Mouse (Mus musculus) kidney, embryonic 14.5 days (tissue): ENCODE measurements around the gene Nbas. TPM values are rescaled to one million over a fixed set of nuclear protein-coding genes. Genes with fewer than 3 reads are reported as not detected.

ENCODE experiments used
- ATAC-seq: fragments of 200-750 bp; cut with Nextera tagmentation; 2 replicates; pipeline ENCODE4 v1.8.0; 2017; ENCODE audit warnings: moderate number of reproducible peaks, mild to moderate bottlenecking, moderate TSS enrichment, moderate library complexity; ENCODE audit not compliant: low FRiP score, low TSS enrichment
- H3K27ac ChIP-seq: fragments of 300-500 bp; sonication (generic); 2 replicates; pipeline ENCODE4 v1.5.1; 2014; ENCODE audit warnings: low read depth, mild to moderate bottlenecking, low read length, moderate library complexity, mixed read lengths
- H3K27me3 ChIP-seq: fragments of 300-500 bp; sonication (generic); 2 replicates; pipeline ENCODE4 v1.6.1; 2014; ENCODE audit warnings: mild to moderate bottlenecking, low read length; ENCODE audit not compliant: control insufficient read depth, insufficient read depth
- H3K36me3 ChIP-seq: fragments of 300-500 bp; sonication (generic); 2 replicates; pipeline ENCODE4 v1.6.1; 2014; ENCODE audit warnings: low read length, mixed read lengths; ENCODE audit not compliant: control insufficient read depth, insufficient read depth
- H3K4me1 ChIP-seq: fragments of 300-500 bp; sonication (generic); 2 replicates; pipeline ENCODE4 v1.6.1; 2014; ENCODE audit warnings: low read length, mixed read lengths; ENCODE audit not compliant: control insufficient read depth, insufficient read depth
- H3K4me2 ChIP-seq: fragments of 300-500 bp; sonication (generic); replicated peaks from 2 replicates; pipeline ENCODE4 v1.6.1; 2014; ENCODE audit warnings: low read depth, mild to moderate bottlenecking, low read length
- H3K4me3 ChIP-seq: fragments of 300-500 bp; sonication (generic); 2 replicates; pipeline ENCODE4 v1.5.1; 2014; ENCODE audit warnings: mild to moderate bottlenecking, low read length
- H3K9ac ChIP-seq: fragments of 300-500 bp; sonication (generic); 2 replicates; pipeline ENCODE4 v1.6.1; 2014; ENCODE audit warnings: low read depth, mild to moderate bottlenecking, low read length, moderate library complexity
- H3K9me3 ChIP-seq: fragments of 300-500 bp; sonication (generic); 2 replicates; pipeline ENCODE4 v1.6.1; 2016; ENCODE audit warnings: low read length; ENCODE audit not compliant: control insufficient read depth
- WGBS: fragments of 180-500 bp; shearing (Covaris S2); extraction: QIAGEN DNeasy Blood & Tissue Kit; methylation state at CpG from one replicate; pipeline ENCODE4 v1.1.7; 2014; 5-methylcytosine and 5-hydroxymethylcytosine counted together
- polyA plus RNA-seq: library from polyadenylated mRNA; unstranded; fragments of >200 nt; fragmentation: Nextera tagmentation; extraction: Ambion mirVana; gene quantifications from 2 replicates; pipeline ENCODE4 v1.2.1, GENCODE M21; 2014

The Nbas gene
- polyA plus RNA-seq, 1 experiment from 2014 or later = 18.3 TPM

DNA sequence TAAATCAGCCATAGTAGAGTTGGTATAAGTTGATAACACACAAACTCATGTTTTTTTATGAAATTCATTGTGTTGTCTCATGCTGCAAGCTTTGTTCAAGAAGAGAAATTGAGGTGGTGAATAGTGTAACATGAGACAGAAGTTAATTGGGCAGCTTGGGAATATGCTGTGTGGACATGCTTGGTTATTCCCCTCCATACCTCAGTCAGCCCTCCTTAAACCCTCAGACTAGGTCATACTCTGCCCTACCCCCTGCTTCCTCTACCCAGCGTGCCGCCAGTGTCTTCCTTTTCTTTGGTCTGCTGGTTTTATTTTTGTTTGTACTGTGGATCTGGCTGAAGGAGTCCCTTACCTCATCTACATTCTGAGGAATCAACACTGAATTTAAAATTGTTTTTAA, 22.5 kb downstream of the Nbas start:
- Histone ChIP-seq H3K36me3 (peaks cover 6% of the 10 kb centered on the region; the same call in 1 of the 2 replicates), H3K4me3 (no peak overlapping the region), H3K9ac (no peak overlapping the region), H3K4me2 (no peak overlapping the region), H3K27ac (no peak overlapping the region), H3K27me3 (no peaks in the 10 kb centered on the region), H3K9me3 (no peaks in the 10 kb centered on the region), H3K4me1 (no peaks in the 10 kb centered on the region)
- peak; percentile 43; the same call in 1 of the 2 replicates for ATAC-seq
- WGBS = 51% methylated on average over 2 of the region's 2 CpGs

DNA sequence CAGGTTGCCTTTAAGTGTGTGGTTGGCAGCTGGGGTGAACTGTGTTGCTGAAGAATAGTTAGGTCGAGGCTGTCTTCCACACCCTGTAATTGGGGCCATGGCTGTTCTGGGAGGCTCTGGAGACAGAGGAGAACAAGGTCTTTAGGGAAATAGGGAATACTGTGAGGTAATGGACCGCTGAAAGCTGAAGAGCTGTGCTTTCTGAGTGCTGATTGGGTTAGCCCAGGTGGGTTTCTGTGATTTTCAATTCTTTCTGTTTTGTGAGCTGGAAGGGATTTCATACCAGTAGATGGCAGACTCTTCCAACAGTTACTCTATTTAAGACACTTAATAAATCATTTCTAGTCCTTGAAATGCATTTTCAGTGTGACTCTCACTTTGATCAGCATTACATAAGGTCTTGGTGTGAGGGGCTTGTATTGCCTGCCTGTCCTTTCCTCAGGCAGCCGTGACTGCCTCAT, 24.5 kb downstream of the Nbas start:
- Histone ChIP-seq H3K36me3 (peaks cover 3% of the 10 kb centered on the region; the same call in 1 of the 2 replicates), H3K27ac (no peak overlapping the region), H3K9me3 (no peaks in the 10 kb centered on the region), H3K4me1 (no peaks in the 10 kb centered on the region), H3K4me3 (no peak overlapping the region), H3K9ac (no peak overlapping the region), H3K4me2 (no peak overlapping the region), H3K27me3 (no peaks in the 10 kb centered on the region)
- 39% methylated on average over 3 of the region's 3 CpGs for WGBS
- peak; percentile 39; the same call in 1 of the 2 replicates for ATAC-seq

DNA sequence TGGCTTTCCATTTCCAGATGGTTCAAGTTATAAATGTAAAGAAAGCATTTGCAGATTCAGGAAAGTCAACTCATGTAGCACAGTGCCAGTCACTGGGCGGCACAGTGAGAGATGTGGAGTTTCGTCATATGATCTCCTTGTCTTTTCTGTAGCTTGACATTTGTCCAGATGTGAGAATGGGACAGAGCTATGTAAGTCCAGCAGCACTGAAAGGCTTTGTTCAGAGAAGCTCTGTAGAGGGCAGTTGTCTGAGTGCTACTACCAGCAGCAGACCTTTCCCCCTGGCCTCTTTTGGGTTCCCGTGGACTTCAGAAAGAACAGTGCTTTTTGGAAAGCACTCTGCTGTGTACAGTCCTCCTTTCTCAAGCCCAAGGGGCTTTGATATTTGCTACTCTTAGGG, 34.1 kb downstream of the Nbas start:
- WGBS = 81% methylated on average over 3 of the region's 3 CpGs
- Histone ChIP-seq H3K36me3 (peaks cover 4% of the 10 kb centered on the region; the same call in 1 of the 2 replicates), H3K9ac (no peak overlapping the region), H3K4me2 (no peak overlapping the region), H3K4me3 (no peak overlapping the region), H3K27me3 (no peaks in the 10 kb centered on the region), H3K4me1 (no peaks in the 10 kb centered on the region), H3K27ac (no peak overlapping the region), H3K9me3 (no peaks in the 10 kb centered on the region)
- no peak for ATAC-seq

- Histone ChIP-seq H3K4me1 (no peaks in the 10 kb centered on the region), H3K4me2 (no peak overlapping the region), H3K27ac (no peak overlapping the region), H3K9me3 (no peaks in the 10 kb centered on the region), H3K4me3 (no peak overlapping the region), H3K36me3 (peaks cover 16% of the 10 kb centered on the region; the same call in 1 of the 2 replicates), H3K9ac (no peak overlapping the region), H3K27me3 (no peaks in the 10 kb centered on the region)
- ATAC-seq = no peak
- WGBS = 98% methylated on average over 2 of the region's 2 CpGs
Measured at GRCm38 (mm10) chr12:13313966-13314365, 45.0 kb downstream of the Nbas start.

DNA sequence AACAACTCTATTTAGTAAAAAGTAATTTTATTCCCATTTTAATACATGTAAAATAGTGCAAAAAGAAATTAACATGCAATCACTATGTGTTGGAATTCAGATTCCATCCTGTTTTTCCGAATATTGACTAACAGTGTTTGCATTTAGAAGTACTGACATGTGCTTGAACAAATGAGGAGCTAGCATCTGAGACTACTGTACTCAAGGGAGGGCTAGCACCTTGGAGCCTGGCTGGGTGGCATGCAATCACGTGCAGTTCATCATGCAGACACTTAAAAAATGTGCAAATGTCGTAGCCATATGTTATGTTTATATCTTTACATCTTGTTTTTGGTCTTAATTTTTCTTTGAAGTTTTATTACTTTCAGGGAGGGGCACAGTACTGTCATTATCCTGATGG, 45.5 kb downstream of the Nbas start:
- H3K4me2 ChIP-seq = no peak overlapping the region
- H3K36me3 ChIP-seq = peaks cover 16% of the 10 kb centered on the region; the same call in 1 of the 2 replicates
- H3K9me3 ChIP-seq = no peaks in the 10 kb centered on the region
- H3K4me3 ChIP-seq = no peak overlapping the region
- ATAC-seq = no peak
- no peak overlapping the region for H3K9ac ChIP-seq
- WGBS = 82% methylated on average over 3 of the region's 3 CpGs
- H3K27ac ChIP-seq = no peak overlapping the region
- no peaks in the 10 kb centered on the region for H3K4me1 ChIP-seq
- H3K27me3 ChIP-seq = no peaks in the 10 kb centered on the region

GRCm38 (mm10) chr12:13315081-13315480, 46.1 kb downstream of the Nbas start:
- H3K9me3 ChIP-seq = no peaks in the 10 kb centered on the region
- no peaks in the 10 kb centered on the region for H3K27me3 ChIP-seq
- WGBS = 86% methylated on average over 1 of the region's 1 CpGs
- peaks cover 14% of the 10 kb centered on the region; the same call in 1 of the 2 replicates for H3K36me3 ChIP-seq
- no peaks in the 10 kb centered on the region for H3K4me1 ChIP-seq
- H3K9ac ChIP-seq = no peak overlapping the region
- no peak overlapping the region for H3K4me2 ChIP-seq
- H3K27ac ChIP-seq = no peak overlapping the region
- ATAC-seq = no peak
- H3K4me3 ChIP-seq = no peak overlapping the region

GRCm38 (mm10) chr12:13342535-13342934, 73.6 kb downstream of the Nbas start:
- ATAC-seq = peak; percentile 49; the same call in 1 of the 2 replicates
- no peaks in the 10 kb centered on the region for H3K27me3 ChIP-seq
- no peaks in the 10 kb centered on the region for H3K9me3 ChIP-seq
- H3K27ac ChIP-seq = no peak overlapping the region
- H3K4me1 ChIP-seq = no peaks in the 10 kb centered on the region
- H3K9ac ChIP-seq = no peak overlapping the region
- WGBS = 65% methylated on average over 5 of the region's 5 CpGs
- H3K36me3 ChIP-seq = peaks cover 10% of the 10 kb centered on the region; the same call in 1 of the 2 replicates
- H3K4me2 ChIP-seq = no peak overlapping the region
- no peak overlapping the region for H3K4me3 ChIP-seq

- Histone ChIP-seq H3K4me3 (no peak overlapping the region), H3K9ac (no peak overlapping the region), H3K4me1 (no peaks in the 10 kb centered on the region), H3K4me2 (no peak overlapping the region), H3K27me3 (no peaks in the 10 kb centered on the region), H3K36me3 (peaks cover 4% of the 10 kb centered on the region), H3K27ac (no peak overlapping the region), H3K9me3 (no peaks in the 10 kb centered on the region)
- ATAC-seq = no peak
- WGBS = 96% methylated on average over 10 of the region's 10 CpGs
Measured at GRCm38 (mm10) chr12:13356201-13356600, 87.3 kb downstream of the Nbas start.

DNA sequence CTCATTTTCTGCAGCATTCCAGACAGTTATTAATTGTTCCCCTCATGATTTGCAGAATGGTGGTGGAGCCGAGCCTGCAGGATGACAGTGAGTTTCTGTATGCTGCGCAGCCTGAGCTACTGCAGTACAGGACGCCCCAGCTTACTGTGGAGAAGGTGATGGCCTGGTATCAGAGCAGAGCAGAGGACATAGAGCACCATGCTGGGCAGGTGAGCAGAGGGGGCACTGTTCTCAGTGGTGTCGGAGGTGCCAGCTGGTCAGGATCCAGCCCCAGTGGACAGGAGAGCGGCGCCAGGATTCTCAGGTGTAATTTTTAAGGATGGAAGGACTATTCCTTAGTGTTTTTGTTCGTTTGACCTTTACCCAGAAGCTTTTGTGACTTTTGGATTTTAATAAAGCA, 87.8 kb downstream of the Nbas start:
- H3K4me2 ChIP-seq = no peak overlapping the region
- ATAC-seq = no peak
- H3K4me3 ChIP-seq = no peak overlapping the region
- 88% methylated on average over 7 of the region's 7 CpGs for WGBS
- H3K36me3 ChIP-seq = peaks cover 4% of the 10 kb centered on the region
- no peak overlapping the region for H3K27ac ChIP-seq
- H3K27me3 ChIP-seq = no peaks in the 10 kb centered on the region
- no peak overlapping the region for H3K9ac ChIP-seq
- H3K9me3 ChIP-seq = no peaks in the 10 kb centered on the region
- H3K4me1 ChIP-seq = no peaks in the 10 kb centered on the region
